Mouse (Mus musculus): ENCODE measurements around the gene Fem1b. TPM values are rescaled to one million over a fixed set of nuclear protein-coding genes. Genes with fewer than 3 reads are reported as not detected.

Gene Fem1b
- polyA plus RNA-seq, 1 experiment = 75.6 TPM

DNA sequence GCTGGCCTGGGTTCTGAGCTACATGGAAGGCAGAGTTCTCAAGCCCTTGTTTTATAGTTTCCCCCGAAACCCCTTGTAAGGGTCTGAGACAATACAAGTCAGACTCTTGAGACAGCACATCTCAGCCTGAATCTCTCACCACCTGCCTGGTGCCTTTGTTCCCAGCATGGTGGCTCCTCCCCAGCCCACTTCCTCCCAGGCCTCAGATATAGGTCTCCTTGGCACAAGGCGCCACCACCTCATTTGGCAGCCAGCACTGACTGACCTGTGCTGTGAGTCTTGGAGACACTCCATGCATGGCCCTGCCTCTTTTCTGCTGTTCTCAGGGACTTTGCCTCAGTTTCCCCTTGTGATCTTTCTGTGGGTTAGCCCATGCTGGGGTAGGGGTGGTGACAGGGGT is 39.8 kb upstream of the Fem1b start:
- Histone ChIP-seq H3K27me3 (ENCODE audit: control insufficient read depth, insufficient read depth, low read length) (no peaks in the 10 kb centered on the region), H3K36me3 (ENCODE audit: control insufficient read depth, insufficient read depth, low read length) (no peaks in the 10 kb centered on the region; the same call in 1 of the 2 replicates), H3K27ac (ENCODE audit: control insufficient read depth, insufficient read depth, low read depth, low read length) (no peak overlapping the region), H3K4me3 (ENCODE audit: control insufficient read depth, low read depth, low read length) (no peak overlapping the region), H3K4me1 (ENCODE audit: control insufficient read depth, insufficient read depth, low read length) (no peaks in the 10 kb centered on the region)
- TF ChIP-seq CTCF (IDR thresholded peaks at IDR 0.05; ENCODE audit: control insufficient read depth, insufficient read depth, insufficient replicate concordance, low read depth, low read length) (no peak), POLR2A (IDR thresholded peaks at IDR 0.05; ENCODE audit: control insufficient read depth, low read depth, low read length) (no peak)

DNA sequence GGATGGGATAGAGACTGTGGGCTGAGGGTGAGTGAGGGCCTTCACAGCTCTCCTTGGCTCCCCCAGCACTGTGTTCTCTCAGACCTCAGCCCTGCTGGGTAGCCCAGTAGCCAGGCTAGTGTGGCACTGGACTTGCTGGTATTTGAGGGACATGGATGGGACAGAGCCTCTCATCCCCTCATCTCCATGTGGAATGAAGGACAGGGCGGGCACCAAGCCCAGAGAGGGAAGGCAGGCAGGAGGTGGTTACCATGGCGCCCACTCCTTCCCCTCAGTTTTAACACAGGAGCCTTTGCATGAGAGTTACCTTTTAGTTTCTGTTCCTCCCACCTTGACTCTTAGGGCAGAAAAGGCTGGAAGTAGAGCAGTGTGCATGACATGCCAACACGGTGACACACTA is 36.9 kb upstream of the Fem1b start:
- Histone ChIP-seq H3K4me1 (ENCODE audit: control insufficient read depth, insufficient read depth, low read length) (no peaks in the 10 kb centered on the region), H3K27me3 (ENCODE audit: control insufficient read depth, insufficient read depth, low read length) (no peaks in the 10 kb centered on the region), H3K36me3 (ENCODE audit: control insufficient read depth, insufficient read depth, low read length) (no peaks in the 10 kb centered on the region; the same call in 1 of the 2 replicates), H3K4me3 (ENCODE audit: control insufficient read depth, low read depth, low read length) (no peak overlapping the region), H3K27ac (ENCODE audit: control insufficient read depth, insufficient read depth, low read depth, low read length) (no peak overlapping the region)
- TF ChIP-seq CTCF (IDR thresholded peaks at IDR 0.05; ENCODE audit: control insufficient read depth, insufficient read depth, insufficient replicate concordance, low read depth, low read length) (no peak), POLR2A (IDR thresholded peaks at IDR 0.05; ENCODE audit: control insufficient read depth, low read depth, low read length) (no peak)

DNA sequence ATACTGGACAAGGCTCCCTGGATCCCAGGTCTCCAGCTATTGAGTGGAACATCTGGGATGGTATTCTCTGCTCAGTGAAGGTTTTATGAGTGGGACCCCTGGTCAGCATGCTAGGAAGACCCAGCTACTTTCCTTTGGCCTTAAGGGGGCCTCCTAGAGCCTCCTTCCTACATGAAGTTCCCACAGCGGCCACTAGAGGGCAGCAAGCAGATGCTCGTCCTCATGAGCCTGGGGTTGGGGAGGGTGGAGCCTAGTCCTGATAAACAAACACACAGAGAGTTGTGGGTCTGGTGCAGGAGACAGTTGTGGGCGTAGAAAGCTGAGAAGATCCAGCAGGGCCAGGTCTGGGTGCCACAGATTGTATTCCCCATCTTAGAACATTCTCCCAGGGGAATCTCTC is 36.0 kb upstream of the Fem1b start:
- Histone ChIP-seq H3K4me1 (ENCODE audit: control insufficient read depth, insufficient read depth, low read length) (no peaks in the 10 kb centered on the region), H3K27ac (ENCODE audit: control insufficient read depth, insufficient read depth, low read depth, low read length) (no peak overlapping the region), H3K36me3 (ENCODE audit: control insufficient read depth, insufficient read depth, low read length) (no peaks in the 10 kb centered on the region; the same call in 1 of the 2 replicates), H3K27me3 (ENCODE audit: control insufficient read depth, insufficient read depth, low read length) (no peaks in the 10 kb centered on the region), H3K4me3 (ENCODE audit: control insufficient read depth, low read depth, low read length) (no peak overlapping the region)
- TF ChIP-seq CTCF (IDR thresholded peaks at IDR 0.05; ENCODE audit: control insufficient read depth, insufficient read depth, insufficient replicate concordance, low read depth, low read length) = peak; percentile 97
- no peak for TF ChIP-seq POLR2A (IDR thresholded peaks at IDR 0.05; ENCODE audit: control insufficient read depth, low read depth, low read length)

DNA sequence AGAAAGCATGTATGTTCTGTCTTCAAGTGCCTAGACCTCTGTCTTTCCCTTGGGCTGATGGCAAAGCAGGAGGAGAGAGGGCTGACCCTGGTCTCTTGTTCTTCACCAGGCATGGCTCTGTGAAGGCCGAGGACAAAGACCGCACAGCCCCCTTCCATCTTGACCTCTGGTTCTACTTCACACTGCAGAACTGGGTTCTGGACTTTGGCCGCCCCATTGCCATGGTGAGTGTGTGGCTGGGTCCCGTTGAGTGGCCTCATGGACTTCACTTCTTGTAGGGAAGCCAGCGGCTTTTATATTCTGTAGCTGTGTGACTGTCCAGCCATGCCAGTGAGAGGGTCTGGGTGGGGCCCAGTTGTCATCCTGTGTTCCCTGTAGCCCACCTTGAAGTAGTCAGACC is 32.7 kb upstream of the Fem1b start:
- peaks cover 1% of the 10 kb centered on the region; the same call in 1 of the 2 replicates for H3K4me1 ChIP-seq (ENCODE audit: control insufficient read depth, insufficient read depth, low read length)
- no peak for TF ChIP-seq POLR2A (IDR thresholded peaks at IDR 0.05; ENCODE audit: control insufficient read depth, low read depth, low read length)
- no peak for TF ChIP-seq CTCF (IDR thresholded peaks at IDR 0.05; ENCODE audit: control insufficient read depth, insufficient read depth, insufficient replicate concordance, low read depth, low read length)
- H3K36me3 ChIP-seq (ENCODE audit: control insufficient read depth, insufficient read depth, low read length) = no peaks in the 10 kb centered on the region; the same call in 1 of the 2 replicates
- H3K4me3 ChIP-seq (ENCODE audit: control insufficient read depth, low read depth, low read length) = no peak overlapping the region
- H3K27me3 ChIP-seq (ENCODE audit: control insufficient read depth, insufficient read depth, low read length) = no peaks in the 10 kb centered on the region
- H3K27ac ChIP-seq (ENCODE audit: control insufficient read depth, insufficient read depth, low read depth, low read length) = no peak overlapping the region

DNA sequence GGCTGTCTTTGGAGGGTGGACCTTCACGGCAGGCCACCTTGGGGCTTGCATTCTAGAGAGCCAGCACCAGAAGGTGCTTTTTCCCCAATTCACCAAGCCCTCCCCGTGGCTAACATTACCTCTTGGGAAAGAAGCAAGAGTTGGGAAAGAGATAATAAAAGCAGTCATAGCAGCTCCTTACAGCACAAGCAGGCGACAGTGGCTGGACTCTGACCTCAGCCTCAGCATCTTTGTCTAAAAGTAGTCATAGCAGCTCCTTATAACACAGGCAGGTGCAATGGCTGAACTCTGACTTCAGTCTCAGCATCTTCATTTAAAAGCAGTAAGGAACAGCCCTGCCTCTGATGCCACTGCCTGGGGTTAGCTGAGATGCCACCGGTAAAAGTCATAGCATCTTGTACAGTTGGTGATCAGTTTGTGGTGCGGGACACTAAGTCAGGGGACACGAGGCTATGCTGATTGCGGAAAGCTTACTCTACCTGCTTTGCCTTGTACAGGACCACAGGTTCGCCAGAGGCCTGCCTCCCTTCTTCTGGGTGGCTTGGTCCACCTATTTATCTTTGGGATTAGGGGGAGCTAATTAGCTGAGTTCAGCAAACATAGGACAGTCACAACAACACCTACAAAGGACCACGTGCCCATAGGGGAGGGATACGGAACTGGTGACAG is 31.8 kb upstream of the Fem1b start:
- no peak for TF ChIP-seq CTCF (IDR thresholded peaks at IDR 0.05; ENCODE audit: control insufficient read depth, insufficient read depth, insufficient replicate concordance, low read depth, low read length)
- H3K36me3 ChIP-seq (ENCODE audit: control insufficient read depth, insufficient read depth, low read length) = no peaks in the 10 kb centered on the region; the same call in 1 of the 2 replicates
- no peaks in the 10 kb centered on the region for H3K27me3 ChIP-seq (ENCODE audit: control insufficient read depth, insufficient read depth, low read length)
- H3K4me1 ChIP-seq (ENCODE audit: control insufficient read depth, insufficient read depth, low read length) = peaks cover 7% of the 10 kb centered on the region
- H3K4me3 ChIP-seq (ENCODE audit: control insufficient read depth, low read depth, low read length) = no peak overlapping the region
- no peak overlapping the region for H3K27ac ChIP-seq (ENCODE audit: control insufficient read depth, insufficient read depth, low read depth, low read length)

DNA sequence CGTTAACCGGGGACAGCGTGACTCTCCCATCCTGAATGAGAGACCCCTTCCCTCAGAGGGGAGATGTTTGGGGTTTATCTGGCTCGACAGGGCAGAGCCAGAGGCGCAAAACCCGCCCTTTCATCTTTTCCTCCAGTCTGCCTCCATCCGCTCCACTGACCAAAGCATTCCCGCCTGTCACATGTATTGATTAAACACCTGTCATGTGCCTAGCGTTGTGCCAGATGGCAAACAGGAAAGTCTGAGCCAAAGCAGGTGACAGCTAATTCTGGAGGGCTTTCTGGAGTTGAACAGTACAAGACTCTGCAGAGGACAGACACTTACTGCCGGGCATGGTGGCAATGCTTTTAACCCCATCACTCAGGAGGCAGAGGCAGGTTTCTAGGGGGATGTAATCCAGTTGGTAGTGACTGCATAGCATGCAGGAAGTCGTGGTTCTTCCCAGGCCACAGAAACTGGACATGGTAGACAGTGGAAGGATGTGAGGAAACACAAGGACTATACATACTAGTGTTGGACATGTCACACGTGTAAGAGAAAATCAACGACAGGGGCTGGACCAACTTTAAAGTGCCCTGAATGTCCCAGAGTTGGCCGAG is 27.5 kb upstream of the Fem1b start:
- Histone ChIP-seq H3K27me3 (ENCODE audit: control insufficient read depth, insufficient read depth, low read length) (no peaks in the 10 kb centered on the region), H3K36me3 (ENCODE audit: control insufficient read depth, insufficient read depth, low read length) (no peaks in the 10 kb centered on the region; the same call in 1 of the 2 replicates), H3K27ac (ENCODE audit: control insufficient read depth, insufficient read depth, low read depth, low read length) (peak overlapping the region; percentile 55), H3K4me1 (ENCODE audit: control insufficient read depth, insufficient read depth, low read length) (peaks cover 14% of the 10 kb centered on the region), H3K4me3 (ENCODE audit: control insufficient read depth, low read depth, low read length) (peak overlapping the region; percentile 92)
- no peak for TF ChIP-seq CTCF (IDR thresholded peaks at IDR 0.05; ENCODE audit: control insufficient read depth, insufficient read depth, insufficient replicate concordance, low read depth, low read length)
- no peak for TF ChIP-seq POLR2A (IDR thresholded peaks at IDR 0.05; ENCODE audit: control insufficient read depth, low read depth, low read length)

DNA sequence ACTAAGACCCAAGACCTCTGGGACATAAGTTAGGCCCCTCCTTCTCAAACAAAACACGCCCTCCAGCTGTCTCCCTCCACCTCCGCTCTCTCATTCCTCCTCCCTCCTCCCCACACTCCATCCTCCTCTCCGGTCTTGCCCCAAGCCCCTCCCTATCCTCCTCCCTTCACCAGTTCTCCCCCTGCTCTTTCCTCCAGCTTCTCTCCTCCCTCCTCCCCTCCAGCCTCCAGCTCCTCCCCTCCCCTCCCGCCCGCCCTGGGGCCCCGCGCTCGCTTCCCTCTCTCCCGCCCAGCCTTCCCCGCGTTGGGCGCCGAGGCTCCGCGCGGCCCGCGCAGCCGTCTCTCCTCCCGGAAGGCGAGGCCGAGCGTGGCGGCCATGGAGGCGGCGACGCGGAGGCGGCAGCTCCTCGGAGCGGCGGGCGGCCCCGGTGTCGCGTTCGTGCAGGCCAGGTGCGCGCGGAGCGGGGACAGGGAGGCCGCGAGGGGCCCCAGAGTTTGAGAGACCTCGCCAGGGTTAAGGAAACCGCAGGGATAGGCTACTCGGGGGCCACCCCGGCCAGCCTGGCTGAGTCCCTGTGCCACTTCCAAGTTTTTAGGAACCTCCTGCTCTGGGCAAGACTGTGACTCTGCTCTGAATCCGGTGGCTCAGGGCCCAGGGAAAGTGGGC is 26.9 kb upstream of the Fem1b start, which contains the start of gene Cln6:
Gene Cln6, plus strand, starts transcription at position 280 of the 666 bp plus-strand sequence.
- peaks cover 14% of the 10 kb centered on the region for H3K4me1 ChIP-seq (ENCODE audit: control insufficient read depth, insufficient read depth, low read length)
- peak within 1 kb of the TSS; percentile 92 for H3K4me3 ChIP-seq (ENCODE audit: control insufficient read depth, low read depth, low read length)
- no peaks in the 10 kb centered on the region; the same call in 1 of the 2 replicates for H3K36me3 ChIP-seq (ENCODE audit: control insufficient read depth, insufficient read depth, low read length)
- H3K27ac ChIP-seq (ENCODE audit: control insufficient read depth, insufficient read depth, low read depth, low read length) = peak within 1 kb of the TSS; percentile 55
- TF ChIP-seq CTCF (IDR thresholded peaks at IDR 0.05; ENCODE audit: control insufficient read depth, insufficient read depth, insufficient replicate concordance, low read depth, low read length) = no peak
- no peak for TF ChIP-seq POLR2A (IDR thresholded peaks at IDR 0.05; ENCODE audit: control insufficient read depth, low read depth, low read length)
- no peaks in the 10 kb centered on the region for H3K27me3 ChIP-seq (ENCODE audit: control insufficient read depth, insufficient read depth, low read length)
